Mouse (Mus musculus) E14TG2a.4 (cell line): ENCODE data around the gene Padi6.

ENCODE experiments used
- CTCF ChIP-seq: conservative IDR thresholded peaks from 2 replicates; pipeline ENCODE4 v1.5.1; 2014; ENCODE audit warnings: low read length
- POU5F1 ChIP-seq: IDR thresholded peaks from 2 replicates; pipeline ENCODE4 v1.6.1; 2014; ENCODE audit warnings: low read length, borderline replicate concordance

GRCm38 (mm10) chr4:140679038-140679437, 63.4 kb downstream of the Padi6 start:
- TF ChIP-seq CTCF = peak; percentile 76
- no peak for TF ChIP-seq POU5F1
